Mouse (Mus musculus) testis, postnatal 10 days (tissue): ENCODE measurements around the gene Naa80.

ENCODE experiments used
- DNase-seq: peaks from one replicate; pipeline ENCODE4 v3.0.0; 2021; ENCODE audit warnings: low spot score

Naa80 gene

DNA sequence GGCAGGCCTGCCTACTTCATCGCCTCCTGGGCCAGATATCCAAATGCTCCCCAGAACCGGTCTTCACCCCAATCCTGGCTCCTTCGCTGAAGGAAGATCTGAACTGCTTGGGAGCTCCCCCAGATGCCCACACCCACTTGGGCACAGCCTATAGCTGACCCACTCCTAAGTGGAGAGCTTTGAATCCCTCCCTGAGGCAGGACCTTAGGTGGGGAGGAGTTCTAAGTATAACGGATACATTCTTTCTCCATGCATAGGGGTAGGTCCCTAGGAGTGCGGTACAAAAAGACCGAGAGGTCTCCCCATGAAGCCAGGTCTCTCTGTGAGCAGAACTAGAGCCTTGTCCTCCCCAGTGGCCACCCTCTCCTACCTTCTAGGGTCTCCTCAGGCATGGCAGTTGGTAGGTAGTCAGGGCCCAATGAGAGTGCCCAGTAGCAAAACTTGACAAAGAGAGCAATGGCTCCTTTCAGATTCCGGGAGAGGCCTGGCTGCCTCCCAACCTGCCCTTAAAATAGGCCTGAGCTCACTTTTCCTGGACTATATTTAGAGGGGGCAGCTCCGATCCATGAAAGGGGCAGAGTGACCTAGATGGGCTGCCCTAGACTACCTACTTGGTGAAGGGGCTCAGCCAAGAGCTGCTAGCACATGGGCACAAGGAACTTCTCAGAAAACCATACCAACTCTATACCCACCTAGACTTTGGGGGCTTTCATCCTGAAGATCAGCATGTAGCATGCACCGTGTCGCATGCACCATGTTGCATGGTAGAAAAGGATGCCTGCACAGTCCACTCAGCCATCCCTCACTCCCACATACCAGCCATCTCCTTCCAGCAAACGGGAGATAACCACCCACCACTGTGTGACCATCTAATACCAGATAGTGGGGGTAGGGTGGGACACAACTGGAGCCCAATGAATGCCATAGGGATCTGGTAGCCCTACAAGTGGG lies 18.2 kb downstream of the Naa80 start:
- DNase-seq: no peak

DNA sequence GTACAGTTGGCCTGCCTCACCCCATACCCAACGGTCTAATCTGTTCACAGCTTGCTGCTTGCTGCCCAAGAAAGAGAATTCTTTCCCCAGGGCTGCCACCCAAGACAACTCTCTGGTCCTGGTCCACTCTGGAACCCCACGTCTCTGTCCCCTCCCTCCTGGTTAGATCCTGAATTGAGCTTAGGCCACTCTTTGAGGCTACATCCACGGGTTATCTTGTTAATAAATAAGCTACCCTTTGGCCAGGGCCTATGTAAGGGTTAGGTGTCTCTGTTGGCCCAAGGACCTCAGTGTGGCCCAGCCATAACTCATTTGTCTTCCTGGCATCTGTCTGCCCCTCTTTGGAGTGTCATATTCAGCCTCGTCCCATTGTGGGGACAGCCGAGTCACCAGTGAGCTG lies 19.7 kb downstream of the Naa80 start:
- DNase-seq: no peak

- DNase-seq: no peak
These were observed 20.7 kb downstream of the Naa80 start for GRCm38 (mm10) chr9:107599433-107599832.

DNA sequence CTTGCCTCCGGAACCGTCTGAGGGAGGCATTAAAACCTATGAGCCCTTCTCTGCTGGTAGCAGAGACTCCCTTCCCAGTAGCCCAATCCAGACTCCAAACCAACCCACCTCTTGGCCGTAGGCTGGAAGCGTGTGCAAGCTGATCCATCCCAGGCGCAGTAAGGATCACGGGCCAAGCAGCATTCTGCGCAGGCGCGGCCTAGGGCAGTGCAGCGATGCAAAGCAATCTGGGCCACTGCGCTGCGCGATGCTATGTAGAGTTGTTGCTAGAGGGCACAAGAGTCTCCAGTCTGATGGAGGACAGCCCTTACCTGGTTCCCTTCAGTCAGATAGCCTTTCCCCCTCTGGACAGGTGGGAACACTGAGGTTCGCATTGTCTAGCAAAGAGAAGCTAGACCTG lies 21.2 kb downstream of the Naa80 start:
- DNase-seq: no peak

DNA sequence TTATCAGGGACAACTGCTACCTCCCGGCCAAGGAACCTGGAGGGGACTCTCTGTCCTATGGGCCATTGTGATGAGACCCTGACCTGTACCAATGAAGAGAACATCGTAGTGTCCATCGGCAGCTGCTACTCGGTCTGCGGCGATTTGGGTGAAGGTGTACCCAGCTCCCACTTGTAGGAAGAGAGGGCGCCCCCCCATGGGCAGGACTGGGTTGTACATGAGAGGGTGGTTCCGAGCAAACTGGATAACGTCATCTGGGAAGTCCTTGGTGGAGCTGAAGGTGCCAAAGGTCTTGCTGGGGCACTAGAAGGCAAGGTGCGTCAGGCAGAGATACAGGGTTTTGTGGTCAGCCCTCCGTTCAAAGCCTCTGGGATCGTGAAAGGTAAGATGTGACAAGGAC lies 22.1 kb downstream of the Naa80 start:
- DNase-seq: peak; percentile 66

- DNase-seq: no peak
These were observed 22.6 kb downstream of the Naa80 start for GRCm38 (mm10) chr9:107601275-107601674.

GRCm38 (mm10) chr9:107602068-107602648 lies 23.5 kb downstream of the Naa80 start:
- peak; percentile 97 for DNase-seq

DNA sequence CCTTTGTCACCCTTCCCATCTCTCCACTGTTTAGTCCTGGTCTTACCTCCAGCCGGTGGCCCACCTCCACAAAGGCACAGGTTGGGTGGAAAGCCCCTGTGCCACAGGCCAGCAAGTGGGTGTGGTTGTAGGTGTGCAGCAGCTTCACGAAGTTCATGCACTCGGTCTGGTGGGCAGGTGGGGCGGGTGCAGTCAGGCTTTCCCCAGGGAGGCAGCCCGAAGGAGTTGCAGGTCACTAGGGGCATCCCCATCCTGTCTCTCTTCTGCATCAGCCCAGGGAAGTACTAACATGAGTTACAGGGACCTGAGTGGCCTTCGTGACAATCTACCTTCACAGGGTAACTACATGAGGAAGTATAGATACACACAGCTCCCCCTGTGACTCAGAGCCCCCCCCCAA lies 24.6 kb downstream of the Naa80 start:
- DNase-seq: no peak

DNA sequence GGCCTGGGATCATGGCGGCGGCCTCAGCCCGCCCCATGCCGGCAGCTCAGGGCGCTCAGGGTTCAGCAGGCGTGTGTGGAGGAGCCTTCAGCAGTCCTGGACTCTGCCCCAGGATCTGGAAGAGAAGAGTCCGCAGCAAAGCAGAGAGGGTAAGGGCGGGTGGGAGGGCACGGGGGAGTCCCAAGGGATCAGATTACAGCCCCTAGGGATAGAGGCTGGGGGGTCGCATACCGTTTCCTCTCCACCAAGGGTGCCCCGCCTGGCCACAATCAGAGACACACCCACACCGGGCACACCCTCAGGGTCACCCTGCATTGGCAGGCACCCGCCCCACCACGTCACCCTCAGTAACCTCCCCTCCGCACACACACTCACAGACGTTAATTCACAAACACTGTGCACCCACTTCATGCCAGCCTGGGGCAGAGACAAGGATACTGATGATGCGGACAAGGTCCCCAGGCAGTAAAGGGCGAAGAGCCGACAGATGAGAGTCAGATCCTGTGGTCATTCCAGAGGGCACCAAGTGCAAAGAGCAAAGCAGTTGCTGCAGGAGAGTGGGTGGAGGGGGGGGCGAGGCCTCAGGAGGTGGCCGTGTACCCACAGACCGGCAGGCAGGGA lies 26.5 kb downstream of the Naa80 start:
- DNase-seq: no peak

DNA sequence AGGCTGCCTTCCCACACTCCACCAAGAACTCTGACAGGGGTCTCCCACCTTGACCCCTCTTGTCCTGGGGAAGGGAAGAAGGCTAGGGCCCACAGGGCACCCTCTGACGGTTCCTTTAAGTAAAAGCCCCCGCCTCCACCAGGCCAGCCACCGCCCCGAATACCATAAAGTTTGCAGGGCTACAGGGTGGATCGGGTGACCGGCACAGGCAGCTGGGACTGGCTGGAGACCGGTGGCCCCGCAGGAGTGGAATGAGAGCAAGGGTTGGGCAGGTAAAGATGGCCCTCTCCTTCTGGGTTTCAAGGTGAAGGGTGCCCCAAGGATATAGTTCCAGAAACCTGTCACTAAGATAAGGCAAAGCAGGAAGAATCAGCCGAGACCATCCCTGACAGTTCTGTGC lies 27.9 kb downstream of the Naa80 start:
- no peak for DNase-seq

- DNase-seq: no peak
These were observed 28.3 kb downstream of the Naa80 start for GRCm38 (mm10) chr9:107607036-107607435.

GRCm38 (mm10) chr9:107607653-107608245 lies 29.1 kb downstream of the Naa80 start:
- DNase-seq: no peak

DNA sequence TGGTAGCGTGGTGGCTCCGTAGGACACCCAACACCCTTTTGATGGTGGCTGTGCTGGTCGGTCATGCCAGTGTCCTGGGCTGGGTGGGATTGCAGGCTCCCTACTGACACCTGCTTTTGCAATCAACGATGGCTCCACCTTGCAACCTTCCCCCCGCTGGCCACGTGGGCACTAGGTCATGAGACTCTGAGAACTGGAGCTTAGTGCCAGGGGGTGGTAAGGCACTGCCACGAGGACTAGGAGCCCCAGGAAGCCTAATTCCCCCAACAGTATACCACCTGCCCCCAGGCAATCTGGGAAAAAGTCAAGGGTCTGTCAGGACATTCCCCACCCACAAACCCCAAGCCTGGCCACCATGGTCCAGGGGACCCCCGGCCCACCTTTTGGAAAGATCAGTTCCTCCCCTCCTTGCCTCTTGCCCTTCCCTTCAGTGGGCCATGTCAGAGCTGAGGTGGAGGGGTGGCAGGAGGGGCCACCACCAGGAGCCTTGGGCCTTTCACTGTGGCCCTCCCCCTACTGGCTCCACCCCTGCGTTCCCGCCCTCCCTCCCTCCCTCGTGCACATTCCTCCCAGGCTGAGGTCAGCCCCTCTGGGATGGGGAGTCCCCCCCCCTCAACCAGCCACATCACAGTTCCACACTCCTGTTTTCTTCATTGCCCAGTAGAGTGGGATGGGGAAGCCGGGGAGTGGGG lies 30.2 kb downstream of the Naa80 start, which contains the start of gene Sema3b:
Gene Sema3b (minus strand): TSS at position 489 of the 692 bp plus-strand sequence.
- DNase-seq: no peak

GRCm38 (mm10) chr9:107609433-107609830 lies 30.7 kb downstream of the Naa80 start:
- DNase-seq: no peak

DNA sequence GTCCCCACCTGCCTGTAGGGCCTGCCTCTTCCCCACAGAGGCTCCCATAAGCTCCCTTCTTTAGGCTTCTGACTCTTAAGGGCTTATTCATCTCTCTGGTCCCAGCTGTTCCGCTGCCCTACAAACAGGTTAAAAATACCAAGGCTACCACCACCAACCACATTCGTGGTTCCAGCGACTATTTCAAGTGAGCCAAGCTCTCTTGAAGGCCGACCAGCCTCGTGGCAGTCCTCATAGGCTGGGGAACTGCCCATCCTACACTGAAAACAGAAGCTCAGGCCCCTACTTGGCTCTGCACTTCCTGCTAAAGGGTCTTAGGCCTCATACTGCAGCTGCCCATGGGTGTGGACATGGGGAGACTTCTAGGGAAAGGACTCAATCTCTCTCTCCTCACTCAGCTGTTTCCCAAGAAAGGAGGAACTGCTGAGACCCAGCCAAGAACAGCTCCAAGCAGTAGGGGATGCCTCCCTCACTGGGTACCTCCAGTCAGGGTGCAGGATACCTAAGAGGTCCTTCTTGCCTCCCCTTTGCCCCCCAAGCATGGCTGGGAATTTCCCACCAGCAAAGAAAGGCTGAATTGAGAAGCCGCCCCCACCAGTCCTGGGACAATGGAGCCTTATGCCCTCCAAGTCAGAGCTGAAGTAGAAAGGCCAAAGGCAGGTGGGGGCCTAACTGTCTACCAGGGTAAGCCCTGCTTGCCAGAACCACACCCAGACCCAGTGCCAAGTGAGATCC lies 32.9 kb downstream of the Naa80 start:
- no peak for DNase-seq

- peak; percentile 99 for DNase-seq
These were observed 33.7 kb downstream of the Naa80 start for GRCm38 (mm10) chr9:107612191-107612944.

DNA sequence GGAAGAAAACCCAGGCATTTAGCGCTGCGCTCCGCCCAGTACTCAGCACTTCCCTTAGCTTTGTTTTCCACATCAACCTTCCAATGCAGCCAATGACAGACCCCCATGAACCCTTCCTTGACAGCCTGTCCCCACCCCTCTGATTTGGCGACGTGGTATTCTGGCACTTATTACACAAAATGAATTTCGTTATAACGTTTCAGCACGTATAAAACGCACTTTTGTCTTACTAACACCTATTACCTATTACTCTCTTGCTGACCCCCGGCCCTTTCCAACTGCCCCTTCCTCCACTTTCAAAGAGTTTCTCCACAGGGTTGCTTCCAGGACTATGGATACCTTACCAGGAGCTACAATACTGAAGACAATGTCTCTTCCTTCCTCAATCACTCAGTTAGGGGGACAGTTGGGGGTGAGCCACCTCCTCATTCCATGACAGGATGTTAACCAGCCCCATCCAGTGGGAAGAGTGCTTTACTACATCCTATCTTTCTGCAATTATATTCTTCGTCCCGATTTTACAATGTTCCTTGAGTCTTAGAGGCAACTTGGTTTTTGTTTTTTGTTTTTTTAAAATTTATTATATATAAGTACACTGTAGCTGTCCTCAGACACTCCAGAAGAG lies 34.4 kb downstream of the Naa80 start:
- no peak for DNase-seq

GRCm38 (mm10) chr9:107615035-107615434 lies 36.3 kb downstream of the Naa80 start:
- no peak for DNase-seq

GRCm38 (mm10) chr9:107617461-107617860 lies 38.8 kb downstream of the Naa80 start:
- no peak for DNase-seq

DNA sequence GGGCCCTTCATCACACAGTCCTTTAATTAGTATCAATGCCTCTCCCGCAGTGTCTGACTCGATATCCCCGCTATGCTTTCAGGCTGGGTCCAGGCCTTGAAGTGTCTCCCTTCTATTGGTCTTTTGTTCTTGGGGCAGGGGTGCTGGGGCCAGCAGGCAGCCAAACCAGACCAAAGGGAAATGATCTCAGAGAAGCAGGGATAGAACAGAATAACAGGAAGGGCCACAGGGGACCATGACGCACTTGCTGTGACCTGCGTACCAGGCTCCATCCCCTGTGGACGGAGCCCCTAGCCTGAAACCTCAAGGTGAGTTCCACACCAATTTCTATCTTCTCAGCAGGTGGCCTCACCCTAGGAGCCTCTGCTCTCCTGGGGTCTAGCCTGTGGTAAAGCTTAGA lies 39.4 kb downstream of the Naa80 start:
- no peak for DNase-seq
